Comparison of ENCODE assay signal across 24 mouse cellular contexts in genomic region chr5:32390295-32390694, GRCm38 (mm10).
"Had no signal": no experiment of that assay in that cellular context is flagged by ENCODE, and none has a peak within 500 bp of the region (broad histone marks: within the 10 kb centered on the region; RNA-seq: fewer than 3 reads in every experiment).

No protein-coding gene starts in this region.

- ATAC-seq: hindbrain, postnatal 0 days; inflammation-experienced regulatory T-cells, adult 6 months; intestine, embryonic 16.5 days; liver, embryonic 12.5 days; midbrain, embryonic 13.5 days had no signal

- H3K4me3 ChIP-seq: limb, embryonic 10.5 days; limb, embryonic 13.5 days; liver, embryonic 12.5 days; liver, embryonic 15.5 days; lung, embryonic 15.5 days; megakaryocyte, embryonic 14.5 days; midbrain, embryonic 10.5 days; midbrain, embryonic 13.5 days; neural tube, embryonic 12.5 days; neural tube, embryonic 15.5 days had no signal

- DNase-seq: kidney, adult 18-20 months; kidney, adult 9 months; kidney, postnatal 14 days; kidney, postnatal 4 days; liver; lung, adult 18-20 months; lung, postnatal 10 days; lung, postnatal 36 days; thymus, adult 2 months; thymus, postnatal 25 days had no signal

- H3K27ac ChIP-seq: hindbrain, postnatal 0 days; limb, embryonic 10.5 days; limb, embryonic 13.5 days; liver, embryonic 12.5 days; liver, embryonic 15.5 days; lung, embryonic 15.5 days; midbrain, embryonic 10.5 days; midbrain, embryonic 13.5 days; neural tube, embryonic 12.5 days; neural tube, embryonic 15.5 days; stomach, postnatal 0 days had no signal
